Mouse (Mus musculus) testis, adult 2 months (tissue): Measurements from ENCODE around the gene Sox6.

Source experiments
- CTCF ChIP-seq: fragments of 200-500 bp; IDR thresholded peaks from 2 replicates; pipeline ENCODE4 v1.5.1; 2012; ENCODE audit warnings: low read depth, mild to moderate bottlenecking, inconsistent platforms, low read length, moderate library complexity; ENCODE audit not compliant: control insufficient read depth, insufficient read depth, insufficient replicate concordance
- POLR2A ChIP-seq: fragments of 200-500 bp; IDR thresholded peaks from 2 replicates; pipeline ENCODE4 v1.6.1; 2012; ENCODE audit warnings: low read depth, mild to moderate bottlenecking, inconsistent platforms, low read length, moderate library complexity; ENCODE audit not compliant: control insufficient read depth

GRCm38 (mm10) chr7:116002726-116003125, 35.9 kb downstream of the Sox6 start:
- TF ChIP-seq CTCF (no peak), POLR2A (no peak)
